Mouse (Mus musculus): ENCODE measurements around the gene Ube2o. TPM values are rescaled to one million over a fixed set of nuclear protein-coding genes. Genes with fewer than 3 reads are reported as not detected.
A peak's percentile ranks its signal among the peaks of the same experiment; 100 is the strongest.

Ube2o gene
- total RNA-seq, 2 experiments from 2014 or later: 99.4 to 104 TPM

DNA sequence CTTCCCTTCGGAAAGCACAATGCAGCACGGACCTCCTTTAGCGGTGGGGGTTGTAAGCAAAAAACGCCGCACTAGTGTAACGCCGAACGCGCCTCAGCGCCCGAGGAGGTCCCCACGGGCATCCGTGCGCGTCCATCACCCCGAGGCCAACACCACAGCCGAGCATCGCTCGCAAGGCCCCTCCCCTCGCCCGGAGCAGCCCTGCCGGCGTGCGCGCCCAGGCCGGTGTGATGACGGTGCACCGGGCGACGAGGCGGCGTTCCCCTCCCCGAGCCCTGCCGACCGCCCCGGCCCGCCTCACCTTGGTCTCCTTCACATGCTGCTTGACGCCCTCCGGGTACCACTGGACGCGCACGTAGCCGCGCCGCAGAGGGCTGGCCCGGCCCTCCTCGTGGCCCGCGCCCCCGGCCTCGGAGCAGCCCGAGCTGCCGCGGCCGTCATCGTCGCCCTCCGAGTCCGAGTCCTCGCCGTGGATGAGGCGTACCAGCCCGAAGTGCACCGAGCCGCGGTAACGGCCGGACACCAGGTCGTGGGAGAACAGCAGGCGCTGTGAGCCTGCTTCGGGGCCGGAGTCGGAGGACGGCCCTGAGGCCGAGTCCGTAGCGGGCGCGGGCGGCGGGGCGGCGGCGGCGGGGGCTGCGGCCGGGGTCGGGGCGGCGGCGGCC lies 404 bp downstream of the Ube2o start:
- DNase-seq (ENCODE audit: low spot score in 2 of 2): peak in 1 of 2 experiments; percentile 53

DNA sequence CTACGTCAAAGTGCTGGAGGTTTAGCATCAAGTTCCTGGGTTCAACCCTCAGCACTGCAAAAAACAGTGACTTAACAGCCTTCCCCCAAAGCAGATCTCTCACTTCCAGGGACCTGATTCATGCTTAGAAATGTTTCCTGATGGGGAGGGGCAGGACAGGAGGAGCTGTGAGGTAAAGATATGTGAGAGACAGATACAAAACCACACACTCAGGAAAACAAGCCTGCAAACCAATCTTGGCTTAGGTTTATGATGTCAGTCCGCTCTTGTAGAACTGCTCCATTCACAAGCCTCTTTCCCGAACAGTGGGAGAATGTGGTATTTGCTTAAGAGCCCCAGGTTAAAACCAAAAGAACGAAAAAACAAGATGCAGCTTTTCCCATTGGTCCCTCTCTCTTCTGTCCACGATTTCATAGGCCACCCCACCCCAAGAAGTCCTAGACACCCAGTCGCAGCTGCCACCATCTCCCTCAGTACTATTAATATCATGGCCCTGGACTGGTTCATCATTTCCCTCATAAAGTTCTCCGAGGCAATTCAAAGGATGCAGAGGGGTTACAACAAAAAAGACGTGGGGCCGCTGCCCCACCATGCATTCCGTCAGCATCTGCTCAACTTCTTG lies 1.1 kb downstream of the Ube2o start:
- no peak for DNase-seq (ENCODE audit: low spot score in 2 of 2)

GRCm38 (mm10) chr11:116579280-116579679 lies 2.0 kb downstream of the Ube2o start:
- DNase-seq (ENCODE audit: low spot score in 2 of 2): no peak

DNA sequence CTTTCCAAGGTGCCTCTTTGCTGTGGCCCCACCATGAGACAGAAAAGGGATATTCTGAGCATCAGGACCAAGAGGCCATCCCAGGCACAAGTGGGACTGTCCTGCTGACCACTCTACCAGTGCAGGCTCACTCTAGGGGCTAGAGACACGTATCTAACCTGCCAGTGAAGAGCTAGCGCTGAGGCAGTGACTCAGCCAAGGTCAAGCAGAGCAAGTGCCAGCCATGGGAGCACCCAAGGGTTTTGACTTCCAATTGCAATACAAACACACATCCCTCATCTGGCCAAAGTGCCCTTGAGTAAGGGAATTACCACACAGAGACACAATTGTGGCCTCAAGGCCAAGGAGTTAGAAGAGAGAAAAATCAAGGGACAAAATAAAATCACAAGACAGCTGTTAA lies 5.9 kb downstream of the Ube2o start:
- no peak for DNase-seq (ENCODE audit: low spot score in 2 of 2)

GRCm38 (mm10) chr11:116574982-116575381 lies 6.3 kb downstream of the Ube2o start:
- no peak for DNase-seq (ENCODE audit: low spot score in 2 of 2)

DNA sequence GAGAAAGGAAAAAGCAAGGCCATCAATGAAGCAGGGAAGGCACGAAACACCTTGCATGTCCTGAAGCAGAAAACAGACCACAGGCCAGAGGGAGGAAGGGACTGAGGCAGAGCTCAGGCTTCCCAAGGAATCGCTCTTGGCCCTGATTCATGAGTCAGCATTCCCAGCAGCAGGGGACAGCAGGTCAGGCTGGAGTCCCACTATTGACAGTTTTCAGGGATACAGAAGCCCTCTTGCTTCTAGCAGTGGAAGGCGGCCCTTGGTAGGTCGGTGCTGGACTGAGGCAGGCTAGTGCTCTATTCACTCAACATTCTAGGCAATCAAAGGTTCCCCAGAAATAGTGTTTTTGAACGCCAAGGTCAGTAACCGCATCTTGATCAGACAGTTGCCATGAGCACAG lies 6.8 kb downstream of the Ube2o start:
- no peak for DNase-seq (ENCODE audit: low spot score in 2 of 2)

DNA sequence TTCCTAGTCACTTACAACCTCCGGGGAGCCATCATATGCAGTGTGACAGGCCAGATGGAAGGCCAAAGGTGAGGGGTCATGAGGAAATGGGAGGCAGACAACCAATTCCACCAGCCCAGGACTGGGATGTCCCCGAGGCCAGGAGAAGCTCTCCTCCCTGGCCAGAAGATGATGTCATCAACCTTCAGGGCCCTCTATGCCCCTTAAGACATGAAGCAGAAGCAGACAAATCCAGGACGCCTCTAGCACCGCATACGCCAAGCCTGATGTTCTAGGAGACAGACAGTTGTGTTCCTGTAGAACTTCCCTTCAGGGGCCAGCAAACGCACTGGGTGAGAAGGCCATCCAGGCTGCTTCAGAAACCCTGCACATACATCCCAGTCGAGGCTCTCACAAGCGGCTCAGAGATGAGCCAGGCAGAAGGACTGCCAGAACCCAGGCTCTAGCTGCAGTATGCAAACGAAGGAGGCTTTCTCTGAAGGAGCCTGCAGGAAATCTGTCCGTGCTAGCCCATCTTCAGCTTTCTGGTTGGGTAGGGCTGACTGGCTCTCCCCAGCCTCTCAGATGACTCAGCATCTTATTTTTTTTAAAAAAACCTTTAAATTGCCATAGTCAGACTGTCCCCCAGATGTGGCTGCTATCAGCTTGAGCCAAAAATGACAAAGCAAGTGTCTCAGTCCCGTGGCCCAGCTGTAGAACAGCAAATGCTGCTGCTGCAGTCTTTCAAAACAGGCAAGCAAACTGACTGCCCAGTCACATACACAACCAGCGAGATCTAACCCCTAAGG lies 8.3 kb downstream of the Ube2o start:
- peak; percentile 45 to 56 for DNase-seq (ENCODE audit: low spot score in 2 of 2)

- no peak for DNase-seq (ENCODE audit: low spot score in 2 of 2)
These were observed 9.2 kb downstream of the Ube2o start for GRCm38 (mm10) chr11:116571767-116572679.

- DNase-seq (ENCODE audit: low spot score in 2 of 2): peak in 1 of 2 experiments; percentile 52
These were observed 10.4 kb downstream of the Ube2o start for GRCm38 (mm10) chr11:116570821-116571220.

DNA sequence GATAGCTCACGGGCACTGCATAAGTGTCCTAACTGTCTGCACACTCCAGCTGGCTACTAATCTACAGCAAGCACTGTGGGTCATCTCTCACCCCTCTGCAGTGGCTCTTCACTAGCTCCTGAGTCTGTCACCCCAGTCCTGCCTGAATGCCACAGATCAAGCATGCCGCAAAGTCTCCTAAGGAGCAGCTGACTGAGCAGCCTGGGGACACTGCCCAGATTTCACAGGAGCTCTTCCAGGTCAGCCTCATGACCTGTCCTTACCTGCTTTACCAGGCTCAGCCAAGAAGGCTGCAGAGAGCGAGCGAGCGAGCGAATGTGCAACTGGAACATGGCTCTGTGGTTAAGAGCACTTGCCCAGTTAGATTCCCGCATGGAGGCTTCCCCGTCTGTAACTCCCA lies 13.7 kb downstream of the Ube2o start:
- no peak for DNase-seq (ENCODE audit: low spot score in 2 of 2)

GRCm38 (mm10) chr11:116565283-116566041 lies 15.8 kb downstream of the Ube2o start:
- no peak for DNase-seq (ENCODE audit: low spot score in 2 of 2)

- no peak for DNase-seq (ENCODE audit: low spot score in 2 of 2)
These were observed 24.9 kb downstream of the Ube2o start for GRCm38 (mm10) chr11:116556308-116556707.

DNA sequence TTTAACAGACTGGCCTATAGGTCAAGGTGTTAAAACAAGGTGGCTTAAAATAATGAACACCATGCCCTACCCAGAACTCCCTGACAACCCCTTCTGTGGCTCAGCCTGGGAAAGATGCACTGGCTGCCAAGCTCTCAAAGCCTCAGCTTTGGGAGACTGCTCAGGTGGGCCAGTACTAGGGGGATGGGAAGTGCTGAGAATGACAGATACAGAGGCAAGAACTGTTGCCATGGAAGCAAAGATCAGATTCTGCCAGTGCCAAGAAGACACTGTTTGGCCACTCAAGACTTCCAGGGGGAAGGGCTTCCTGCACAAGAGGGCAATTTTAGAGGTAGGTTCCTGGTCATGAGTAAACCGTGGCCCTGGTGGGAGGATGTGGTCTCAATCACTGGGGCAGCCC lies 25.7 kb downstream of the Ube2o start:
- DNase-seq (ENCODE audit: low spot score in 2 of 2): no peak

DNA sequence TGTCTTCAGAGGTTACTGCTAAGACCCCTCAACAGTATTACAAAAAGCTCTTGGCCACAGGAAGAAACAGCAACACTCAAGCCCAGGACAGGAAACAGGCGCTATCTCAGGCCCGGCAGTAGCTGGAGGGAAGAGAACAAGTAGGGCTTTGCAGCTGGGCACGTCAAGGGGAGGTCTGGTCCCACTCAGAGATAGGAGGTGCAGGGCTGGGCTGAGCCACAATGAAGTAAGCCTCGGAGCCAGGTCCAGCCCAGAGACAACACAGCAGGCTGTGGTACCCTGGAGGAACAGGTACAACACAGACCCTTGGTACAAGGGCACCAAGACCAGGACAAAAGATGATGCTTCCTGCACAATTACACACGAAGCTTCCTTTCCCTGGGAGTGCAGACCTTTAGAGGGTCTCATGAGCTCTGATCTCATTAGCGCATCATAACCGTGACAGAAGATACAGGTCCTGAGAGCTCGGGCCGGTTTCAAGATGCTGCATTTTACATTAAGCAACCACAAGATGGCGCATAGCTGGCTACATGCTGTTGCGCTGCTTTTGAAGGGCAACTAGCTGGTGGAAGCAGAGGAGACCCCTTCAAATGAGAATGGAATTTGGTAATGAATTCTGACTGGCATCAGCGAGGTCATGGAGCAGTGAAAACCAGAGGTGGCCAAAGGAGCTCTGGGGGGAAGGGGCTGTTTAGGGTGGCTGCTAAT lies 26.9 kb downstream of the Ube2o start:
- DNase-seq (ENCODE audit: low spot score in 2 of 2): peak in 1 of 2 experiments; percentile 59

GRCm38 (mm10) chr11:116552194-116552593 lies 29.1 kb downstream of the Ube2o start:
- DNase-seq (ENCODE audit: low spot score in 2 of 2): no peak

- no peak for DNase-seq (ENCODE audit: low spot score in 2 of 2)
These were observed 30.5 kb downstream of the Ube2o start for GRCm38 (mm10) chr11:116550748-116551147.

DNA sequence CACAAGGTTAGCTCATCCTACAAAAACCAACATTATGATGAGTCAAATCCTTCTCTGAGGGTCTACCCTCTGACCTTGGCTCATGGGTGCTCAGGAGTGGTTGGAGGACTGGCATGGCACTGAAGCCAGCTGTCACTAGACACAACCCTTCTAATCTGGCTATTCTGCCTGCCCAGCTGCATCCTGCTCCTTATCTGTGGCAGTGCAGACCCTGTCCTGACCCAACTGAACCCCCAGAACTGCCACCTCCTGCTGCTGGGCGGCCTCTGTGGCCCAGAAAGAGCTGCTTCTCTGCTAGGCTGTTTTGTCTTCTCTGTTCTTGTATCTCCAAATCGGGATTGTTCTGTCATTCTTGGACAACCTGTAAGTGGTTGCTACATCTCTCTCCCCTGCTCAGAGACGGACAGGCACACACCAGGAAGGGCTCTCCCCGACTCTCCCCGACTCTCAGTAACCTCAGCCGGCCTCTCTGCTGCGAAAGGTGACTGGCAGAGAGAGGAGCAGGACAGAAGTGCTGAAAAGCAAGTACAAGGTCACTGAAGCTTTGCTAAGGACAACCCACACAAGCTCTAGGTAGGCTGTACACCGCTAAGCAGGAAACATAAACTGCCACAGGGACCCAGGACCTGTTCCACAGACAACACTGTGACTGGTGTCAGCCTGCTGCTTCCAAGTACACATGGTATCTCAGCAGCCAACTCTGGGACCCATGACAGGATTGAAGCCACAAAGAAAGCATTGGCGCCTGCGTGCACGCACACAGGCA lies 31.8 kb downstream of the Ube2o start:
- DNase-seq (ENCODE audit: low spot score in 2 of 2): no peak

- no peak for DNase-seq (ENCODE audit: low spot score in 2 of 2)
These were observed 32.5 kb downstream of the Ube2o start for GRCm38 (mm10) chr11:116548780-116549179.

Measured in layer of hippocampus, adult 18-20 months (tissue).